Mouse (Mus musculus): ENCODE results near the gene Dock1.

Gene Dock1

GRCm38 (mm10) chr7:135076904-135077303 lies 406.4 kb downstream of the Dock1 start:
- DNase-seq = peak; percentile 68

- no peak for DNase-seq
Measured at GRCm38 (mm10) chr7:135077340-135077739, 406.9 kb downstream of the Dock1 start.

- DNase-seq = no peak
Measured at GRCm38 (mm10) chr7:135077806-135078205, 407.4 kb downstream of the Dock1 start.

- DNase-seq = peak; percentile 77
Measured at GRCm38 (mm10) chr7:135083421-135083820, 413.0 kb downstream of the Dock1 start.

GRCm38 (mm10) chr7:135084069-135084468 lies 413.6 kb downstream of the Dock1 start:
- DNase-seq = no peak

GRCm38 (mm10) chr7:135086556-135086955 lies 416.1 kb downstream of the Dock1 start:
- no peak for DNase-seq

GRCm38 (mm10) chr7:135089626-135090025 lies 419.2 kb downstream of the Dock1 start:
- no peak for DNase-seq

GRCm38 (mm10) chr7:135093851-135094250 lies 423.4 kb downstream of the Dock1 start:
- no peak for DNase-seq

GRCm38 (mm10) chr7:135101921-135102320 lies 431.5 kb downstream of the Dock1 start:
- DNase-seq = no peak

GRCm38 (mm10) chr7:135106536-135106935 lies 436.1 kb downstream of the Dock1 start:
- DNase-seq = no peak

- DNase-seq = no peak
Measured at GRCm38 (mm10) chr7:135110307-135110706, 439.9 kb downstream of the Dock1 start.

- DNase-seq = no peak
Measured at GRCm38 (mm10) chr7:135125296-135126065, 455.0 kb downstream of the Dock1 start.

GRCm38 (mm10) chr7:135132461-135132860 lies 462.0 kb downstream of the Dock1 start:
- no peak for DNase-seq

GRCm38 (mm10) chr7:135134619-135135018 lies 464.2 kb downstream of the Dock1 start:
- DNase-seq = no peak

GRCm38 (mm10) chr7:135139153-135139612 lies 468.7 kb downstream of the Dock1 start:
- no peak for DNase-seq

GRCm38 (mm10) chr7:135144731-135145130 lies 474.3 kb downstream of the Dock1 start:
- DNase-seq = no peak

- no peak for DNase-seq
Measured at GRCm38 (mm10) chr7:135150926-135151325, 480.5 kb downstream of the Dock1 start.

GRCm38 (mm10) chr7:135157571-135157970 lies 487.1 kb downstream of the Dock1 start:
- DNase-seq = no peak

- no peak for DNase-seq
Measured at GRCm38 (mm10) chr7:135158381-135158780, 487.9 kb downstream of the Dock1 start.

- no peak for DNase-seq
Measured at GRCm38 (mm10) chr7:135159606-135160005, 489.2 kb downstream of the Dock1 start.

- peak; percentile 68 for DNase-seq
Measured at GRCm38 (mm10) chr7:135165155-135165554, 494.7 kb downstream of the Dock1 start.

- no peak for DNase-seq
Measured at GRCm38 (mm10) chr7:135169936-135170335, 499.5 kb downstream of the Dock1 start.

GRCm38 (mm10) chr7:135172219-135172618 lies 501.8 kb downstream of the Dock1 start:
- peak; percentile 13 for DNase-seq

GRCm38 (mm10) chr7:135194190-135194589 lies 523.7 kb downstream of the Dock1 start:
- no peak for DNase-seq

- no peak for DNase-seq
Measured at GRCm38 (mm10) chr7:135195631-135196030, 525.2 kb downstream of the Dock1 start.

All from kidney, adult 9 months (tissue).